Mouse (Mus musculus) bone marrow macrophage, adult 2 months (primary cell): ENCODE results near the gene Fan1. TPM values are rescaled to one million over a fixed set of nuclear protein-coding genes. Genes with fewer than 3 reads are reported as not detected.

Experiments
- H3K27ac ChIP-seq: 2 replicates; pipeline ENCODE4 v1.5.1; 2012; ENCODE audit warnings: low read depth, low read length; ENCODE audit not compliant: insufficient read depth
- H3K4me1 ChIP-seq: 2 replicates; pipeline ENCODE4 v1.6.1; 2012; ENCODE audit warnings: low read length; ENCODE audit not compliant: control insufficient read depth, insufficient read depth
- H3K4me3 ChIP-seq: 2 replicates; pipeline ENCODE4 v1.5.1; 2012; ENCODE audit warnings: mild to moderate bottlenecking, low read length, moderate library complexity; ENCODE audit not compliant: insufficient read depth
- CTCF ChIP-seq: IDR thresholded peaks from 2 replicates; pipeline ENCODE4 v1.5.1; 2012; ENCODE audit warnings: low read depth, mild to moderate bottlenecking, low read length, moderate library complexity
- POLR2A ChIP-seq: IDR thresholded peaks from 2 replicates; pipeline ENCODE4 v1.6.1; 2012; ENCODE audit warnings: mild to moderate bottlenecking, low read depth, low read length, borderline replicate concordance
- polyA plus RNA-seq: library from polyadenylated mRNA; stranded (reverse); fragments of >200 nt; gene quantifications from 2 replicates; pipeline ENCODE4 v1.2.4, GENCODE M21; 2012; ENCODE audit not compliant: missing spikeins, insufficient read depth, insufficient read length

The Fan1 gene
- 2.3 and 3.7 TPM in 2 replicates for polyA plus RNA-seq

- TF ChIP-seq CTCF (no peak), POLR2A (no peak)
- peak within 1 kb of the TSS; percentile 90 for H3K27ac ChIP-seq
- peak within 1 kb of the TSS; percentile 89 for H3K4me3 ChIP-seq
- H3K4me1 ChIP-seq, result peaks cover 6% of the 10 kb centered on the region
Observed at GRCm38 (mm10) chr7:64373830-64374562, at the start of gene Fan1. TSS of gene Fan1 (minus strand) at chr7:64374095.

GRCm38 (mm10) chr7:64403989-64404388 is 30.1 kb upstream of the Fan1 start:
- Histone ChIP-seq H3K4me3 (no peak overlapping the region), H3K4me1 (peaks cover 33% of the 10 kb centered on the region), H3K27ac (no peak overlapping the region)
- TF ChIP-seq CTCF (no peak), POLR2A (no peak)

- H3K27ac ChIP-seq, result no peak overlapping the region
- no peak overlapping the region for H3K4me3 ChIP-seq
- TF ChIP-seq POLR2A (no peak), CTCF (no peak)
- peaks cover 37% of the 10 kb centered on the region for H3K4me1 ChIP-seq
Observed at GRCm38 (mm10) chr7:64402452-64402851, 28.6 kb upstream of the Fan1 start.

GRCm38 (mm10) chr7:64400725-64401124 is 26.8 kb upstream of the Fan1 start:
- peaks cover 43% of the 10 kb centered on the region for H3K4me1 ChIP-seq
- H3K27ac ChIP-seq, result peak overlapping the region; percentile 65
- TF ChIP-seq CTCF (no peak), POLR2A (no peak)
- no peak overlapping the region for H3K4me3 ChIP-seq

- Histone ChIP-seq H3K4me1 (peaks cover 28% of the 10 kb centered on the region), H3K27ac (peak overlapping the region; percentile 39)
- TF ChIP-seq CTCF (no peak), POLR2A (no peak)
Observed at GRCm38 (mm10) chr7:64392819-64393151, 18.9 kb upstream of the Fan1 start.

GRCm38 (mm10) chr7:64392122-64392818 is 18.4 kb upstream of the Fan1 start, which contains the start of the genes Mphosph10 and Mcee:
TSS of gene Mphosph10 (minus strand) at chr7:64392268.
TSS of gene Mcee (plus strand) at chr7:64392607.
- H3K27ac ChIP-seq, result peak within 1 kb of the TSS; percentile 72
- no peak; the same call in 1 of the 2 replicates for TF ChIP-seq POLR2A
- TF ChIP-seq CTCF, result no peak
- peak within 1 kb of the TSS; percentile 94 for H3K4me3 ChIP-seq
- peaks cover 23% of the 10 kb centered on the region for H3K4me1 ChIP-seq

More at GRCm38 (mm10) chr7:64392819-64393151, 18.9 kb upstream of the Fan1 start:
- peak overlapping the region; percentile 94 for H3K4me3 ChIP-seq

- H3K4me3 ChIP-seq, result peak overlapping the region; percentile 94
- H3K4me1 ChIP-seq, result peaks cover 20% of the 10 kb centered on the region
- H3K27ac ChIP-seq, result peak overlapping the region; percentile 35; the same call in 1 of the 2 replicates
- TF ChIP-seq CTCF (no peak), POLR2A (no peak)
Observed at GRCm38 (mm10) chr7:64391479-64391878, 17.6 kb upstream of the Fan1 start.

- Histone ChIP-seq H3K27ac (peak overlapping the region; percentile 90), H3K4me1 (peaks cover 6% of the 10 kb centered on the region), H3K4me3 (peak overlapping the region; percentile 89)
- no peak for TF ChIP-seq POLR2A
- TF ChIP-seq CTCF, result no peak
Observed at GRCm38 (mm10) chr7:64373147-64373829, 607 bp downstream of the Fan1 start.

- Histone ChIP-seq H3K27ac (no peak overlapping the region), H3K4me1 (peaks cover 6% of the 10 kb centered on the region), H3K4me3 (no peak overlapping the region)
- TF ChIP-seq POLR2A (no peak), CTCF (no peak)
Observed at GRCm38 (mm10) chr7:64371940-64372878, 1.7 kb downstream of the Fan1 start.
